Mouse (Mus musculus): ENCODE data around the gene Ror2. TPM values are rescaled to one million over a fixed set of nuclear protein-coding genes. Genes with fewer than 3 reads are reported as not detected.

Gene Ror2
- polyA plus RNA-seq, 1 experiment, result not detected

- TF ChIP-seq GATA1 (IDR thresholded peaks at IDR 0.05; ENCODE audit: borderline replicate concordance, low read length) (no peak), FLI1 (IDR thresholded peaks at IDR 0.05; ENCODE audit: low read length) (no peak)
- Histone ChIP-seq H3K4me3 (replicated peaks) (no peak overlapping the region), H3K9me3 (peaks cover 12% of the 10 kb centered on the region), H3K36me3 (replicated peaks; ENCODE audit: low read length) (no peaks in the 10 kb centered on the region), H3K4me1 (peaks cover 3% of the 10 kb centered on the region; the same call in 1 of the 2 replicates), H3K27me3 (replicated peaks) (no peaks in the 10 kb centered on the region)
These were observed 101.1 kb downstream of the Ror2 start for GRCm38 (mm10) chr13:53184858-53185257.

- Histone ChIP-seq H3K4me3 (replicated peaks) (no peak overlapping the region), H3K4me1 (peaks cover 3% of the 10 kb centered on the region; the same call in 1 of the 2 replicates), H3K27me3 (replicated peaks) (no peaks in the 10 kb centered on the region), H3K36me3 (replicated peaks; ENCODE audit: low read length) (no peaks in the 10 kb centered on the region), H3K9me3 (peaks cover 12% of the 10 kb centered on the region)
- TF ChIP-seq GATA1 (IDR thresholded peaks at IDR 0.05; ENCODE audit: borderline replicate concordance, low read length), result no peak
- TF ChIP-seq FLI1 (IDR thresholded peaks at IDR 0.05; ENCODE audit: low read length), result no peak
These were observed 101.8 kb downstream of the Ror2 start for GRCm38 (mm10) chr13:53184149-53184548.

- peaks cover 12% of the 10 kb centered on the region for H3K9me3 ChIP-seq
- peaks cover 3% of the 10 kb centered on the region; the same call in 1 of the 2 replicates for H3K4me1 ChIP-seq
- H3K4me3 ChIP-seq (replicated peaks), result no peak overlapping the region
- H3K36me3 ChIP-seq (replicated peaks; ENCODE audit: low read length), result no peaks in the 10 kb centered on the region
- no peaks in the 10 kb centered on the region for H3K27me3 ChIP-seq (replicated peaks)
- TF ChIP-seq FLI1 (IDR thresholded peaks at IDR 0.05; ENCODE audit: low read length) (no peak), GATA1 (IDR thresholded peaks at IDR 0.05; ENCODE audit: borderline replicate concordance, low read length) (no peak)
These were observed 102.8 kb downstream of the Ror2 start for GRCm38 (mm10) chr13:53183161-53183577.

DNA sequence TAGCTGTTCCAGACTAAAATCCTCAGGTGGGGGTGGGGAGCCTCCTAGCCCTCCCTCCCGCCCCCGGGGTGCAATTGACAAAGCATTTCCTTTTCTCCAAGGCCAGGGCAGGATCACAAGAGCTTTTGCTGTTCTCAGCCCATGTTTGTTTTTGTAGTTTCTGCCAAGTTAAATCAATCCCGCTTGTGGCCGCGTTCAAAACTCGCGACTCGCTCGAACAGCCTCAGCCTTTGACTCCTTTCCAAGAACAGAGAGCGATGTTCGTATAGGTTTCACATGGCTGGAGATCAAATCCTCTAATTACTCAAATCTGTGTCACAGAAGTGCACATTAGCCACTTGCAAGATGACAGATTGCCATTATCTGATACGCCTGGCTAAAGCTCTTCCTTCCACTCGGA lies 107.3 kb downstream of the Ror2 start:
- no peaks in the 10 kb centered on the region for H3K9me3 ChIP-seq

GRCm38 (mm10) chr13:53178171-53178570 lies 107.8 kb downstream of the Ror2 start:
- no peaks in the 10 kb centered on the region for H3K36me3 ChIP-seq (replicated peaks; ENCODE audit: low read length)
- H3K27me3 ChIP-seq (replicated peaks), result no peaks in the 10 kb centered on the region
- TF ChIP-seq FLI1 (IDR thresholded peaks at IDR 0.05; ENCODE audit: low read length) (no peak), GATA1 (IDR thresholded peaks at IDR 0.05; ENCODE audit: borderline replicate concordance, low read length) (no peak)
- H3K4me3 ChIP-seq (replicated peaks), result no peak overlapping the region
- H3K9me3 ChIP-seq, result no peaks in the 10 kb centered on the region
- H3K4me1 ChIP-seq, result no peaks in the 10 kb centered on the region

More for the DNA sequence above, 107.3 kb downstream of the Ror2 start:
- TF ChIP-seq GATA1 (IDR thresholded peaks at IDR 0.05; ENCODE audit: borderline replicate concordance, low read length) (no peak), FLI1 (IDR thresholded peaks at IDR 0.05; ENCODE audit: low read length) (no peak)
- H3K4me1 ChIP-seq, result no peaks in the 10 kb centered on the region
- no peak overlapping the region for H3K4me3 ChIP-seq (replicated peaks)
- no peaks in the 10 kb centered on the region for H3K27me3 ChIP-seq (replicated peaks)
- H3K36me3 ChIP-seq (replicated peaks; ENCODE audit: low read length), result no peaks in the 10 kb centered on the region

GRCm38 (mm10) chr13:53177424-53177718 lies 108.6 kb downstream of the Ror2 start:
- H3K4me1 ChIP-seq, result no peaks in the 10 kb centered on the region
- no peaks in the 10 kb centered on the region for H3K27me3 ChIP-seq (replicated peaks)
- H3K36me3 ChIP-seq (replicated peaks; ENCODE audit: low read length), result no peaks in the 10 kb centered on the region
- H3K9me3 ChIP-seq, result no peaks in the 10 kb centered on the region
- no peak overlapping the region for H3K4me3 ChIP-seq (replicated peaks)
- TF ChIP-seq GATA1 (IDR thresholded peaks at IDR 0.05; ENCODE audit: borderline replicate concordance, low read length) (no peak), FLI1 (IDR thresholded peaks at IDR 0.05; ENCODE audit: low read length) (no peak)

- TF ChIP-seq FLI1 (IDR thresholded peaks at IDR 0.05; ENCODE audit: low read length), result no peak
- TF ChIP-seq GATA1 (IDR thresholded peaks at IDR 0.05; ENCODE audit: borderline replicate concordance, low read length), result no peak
- Histone ChIP-seq H3K27me3 (replicated peaks) (peaks cover under 1% of the 10 kb centered on the region), H3K4me1 (no peaks in the 10 kb centered on the region), H3K9me3 (no peaks in the 10 kb centered on the region), H3K4me3 (replicated peaks) (no peak overlapping the region), H3K36me3 (replicated peaks; ENCODE audit: low read length) (no peaks in the 10 kb centered on the region)
These were observed 109.1 kb downstream of the Ror2 start for GRCm38 (mm10) chr13:53176695-53177423.

DNA sequence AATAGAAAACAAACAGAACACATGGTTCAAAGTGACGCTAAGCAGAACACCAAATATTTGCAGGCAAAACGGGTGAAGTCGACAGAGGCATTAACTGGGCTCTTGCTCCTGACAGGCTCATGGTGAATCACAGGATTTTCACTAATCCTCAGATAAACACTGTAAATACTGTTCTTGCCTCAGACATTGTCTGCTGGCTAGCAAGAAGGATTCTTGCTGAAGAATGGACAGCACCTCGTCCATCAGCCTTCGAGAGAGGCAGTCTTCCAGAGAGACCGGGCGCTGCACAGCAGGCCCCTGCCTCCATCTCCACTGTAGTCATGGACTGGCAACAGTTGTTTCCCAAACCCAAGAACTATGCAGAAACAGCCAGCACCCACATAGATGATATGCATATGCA lies 110.9 kb downstream of the Ror2 start:
- no peaks in the 10 kb centered on the region for H3K36me3 ChIP-seq (replicated peaks; ENCODE audit: low read length)
- no peak overlapping the region for H3K4me3 ChIP-seq (replicated peaks)
- peaks cover 3% of the 10 kb centered on the region for H3K27me3 ChIP-seq (replicated peaks)
- TF ChIP-seq GATA1 (IDR thresholded peaks at IDR 0.05; ENCODE audit: borderline replicate concordance, low read length) (no peak), FLI1 (IDR thresholded peaks at IDR 0.05; ENCODE audit: low read length) (no peak)
- no peaks in the 10 kb centered on the region for H3K9me3 ChIP-seq
- no peaks in the 10 kb centered on the region for H3K4me1 ChIP-seq

- no peaks in the 10 kb centered on the region for H3K36me3 ChIP-seq (replicated peaks; ENCODE audit: low read length)
- peaks cover 3% of the 10 kb centered on the region for H3K27me3 ChIP-seq (replicated peaks)
- H3K4me1 ChIP-seq, result no peaks in the 10 kb centered on the region
- H3K9me3 ChIP-seq, result peaks cover 9% of the 10 kb centered on the region; the same call in 1 of the 2 replicates
- no peak overlapping the region for H3K4me3 ChIP-seq (replicated peaks)
- no peak for TF ChIP-seq FLI1 (IDR thresholded peaks at IDR 0.05; ENCODE audit: low read length)
- no peak for TF ChIP-seq GATA1 (IDR thresholded peaks at IDR 0.05; ENCODE audit: borderline replicate concordance, low read length)
These were observed 122.3 kb downstream of the Ror2 start for GRCm38 (mm10) chr13:53163671-53164070.

GRCm38 (mm10) chr13:53163060-53163459 lies 122.9 kb downstream of the Ror2 start:
- H3K4me3 ChIP-seq (replicated peaks), result no peak overlapping the region
- TF ChIP-seq FLI1 (IDR thresholded peaks at IDR 0.05; ENCODE audit: low read length), result no peak
- no peak for TF ChIP-seq GATA1 (IDR thresholded peaks at IDR 0.05; ENCODE audit: borderline replicate concordance, low read length)
- H3K4me1 ChIP-seq, result no peaks in the 10 kb centered on the region
- H3K9me3 ChIP-seq, result peaks cover 9% of the 10 kb centered on the region; the same call in 1 of the 2 replicates
- H3K36me3 ChIP-seq (replicated peaks; ENCODE audit: low read length), result no peaks in the 10 kb centered on the region
- peaks cover 5% of the 10 kb centered on the region for H3K27me3 ChIP-seq (replicated peaks)

All from megakaryocyte, embryonic 14.5 days (primary cell).